Mouse (Mus musculus) gonadal fat pad, adult 2 months (tissue): ENCODE results near the gene Olfr649. TPM values are rescaled to one million over a fixed set of nuclear protein-coding genes. Genes with fewer than 3 reads are reported as not detected.
A peak's percentile ranks its signal among the peaks of the same experiment; 100 is the strongest.

Source experiments
- DNase-seq: peaks from one replicate; pipeline ENCODE4 v3.0.0-alpha.2; 2012; ENCODE audit warnings: low read depth
- polyA plus RNA-seq: library from polyadenylated mRNA; depleted of rRNA; stranded (reverse); fragments of >200 nt; gene quantifications from 2 replicates; pipeline ENCODE4 v1.2.3, GENCODE M21; 2012; rRNA removed

The Olfr649 gene
- not detected in 2 replicates for polyA plus RNA-seq

GRCm38 (mm10) chr7:104195885-104196284 lies at the start of gene Olfr649:
Olfr649 (minus strand) TSS chr7:104195985.
- no peak for DNase-seq

GRCm38 (mm10) chr7:104244287-104245181 lies 48.7 kb upstream of the Olfr649 start, which contains the start of gene Trim34a:
Trim34a (plus strand) TSS chr7:104244457.
- DNase-seq: peak; percentile 17

GRCm38 (mm10) chr7:104243616-104244015 lies 47.8 kb upstream of the Olfr649 start:
- no peak for DNase-seq

- no peak for DNase-seq
These were observed 45.1 kb upstream of the Olfr649 start for GRCm38 (mm10) chr7:104240857-104241256.

- DNase-seq: no peak
These were observed 35.4 kb upstream of the Olfr649 start for GRCm38 (mm10) chr7:104231203-104231602.

GRCm38 (mm10) chr7:104218701-104219569 lies 23.1 kb upstream of the Olfr649 start, which contains the start of gene Trim6:
Trim6 (plus strand) TSS chr7:104218793.
- no peak for DNase-seq

- no peak for DNase-seq
These were observed 22.1 kb upstream of the Olfr649 start for GRCm38 (mm10) chr7:104217881-104218280.

- no peak for DNase-seq
These were observed 20.3 kb upstream of the Olfr649 start for GRCm38 (mm10) chr7:104216011-104216535.

GRCm38 (mm10) chr7:104206197-104206596 lies 10.4 kb upstream of the Olfr649 start:
- DNase-seq: no peak

GRCm38 (mm10) chr7:104199822-104200221 lies 4.0 kb upstream of the Olfr649 start:
- DNase-seq: no peak

GRCm38 (mm10) chr7:104191275-104191674 lies 4.5 kb downstream of the Olfr649 start:
- DNase-seq: no peak

GRCm38 (mm10) chr7:104183292-104183691 lies 12.5 kb downstream of the Olfr649 start, which contains the start of gene Olfr648:
Olfr648 (minus strand) TSS chr7:104183392.
- DNase-seq: no peak

GRCm38 (mm10) chr7:104179074-104179473 lies 16.7 kb downstream of the Olfr649 start:
- no peak for DNase-seq

- DNase-seq: no peak
These were observed 17.2 kb downstream of the Olfr649 start for GRCm38 (mm10) chr7:104178422-104179054.

- no peak for DNase-seq
These were observed 20.7 kb downstream of the Olfr649 start for GRCm38 (mm10) chr7:104175085-104175484.

GRCm38 (mm10) chr7:104169634-104170204 lies 26.1 kb downstream of the Olfr649 start:
- no peak for DNase-seq

- no peak for DNase-seq
These were observed 28.7 kb downstream of the Olfr649 start for GRCm38 (mm10) chr7:104167105-104167504.

- no peak for DNase-seq
These were observed 45.3 kb downstream of the Olfr649 start, which contains the start of gene Ubqlnl for GRCm38 (mm10) chr7:104150456-104150855. Ubqlnl (minus strand) TSS chr7:104150556.

GRCm38 (mm10) chr7:104143179-104143578 lies 52.6 kb downstream of the Olfr649 start, which contains the start of gene Ubqln3:
Ubqln3 (minus strand) TSS chr7:104143279.
- DNase-seq: no peak
